Mouse (Mus musculus) adrenal gland, postnatal 25 days (tissue): ENCODE measurements around the gene Sptb. TPM values are rescaled to one million over a fixed set of nuclear protein-coding genes. Genes with fewer than 3 reads are reported as not detected.
A peak's percentile ranks its signal among the peaks of the same experiment; 100 is the strongest.

Experiments used
- DNase-seq: peaks from one replicate; pipeline ENCODE4 v3.0.0; 2021; ENCODE audit warnings: mixed read lengths
- total RNA-seq: library from RNA; stranded (reverse); gene quantifications from 2 replicates; pipeline ENCODE4 v1.2.3, GENCODE M21; 2021

The Sptb gene
- total RNA-seq, 1 experiment from 2014 or later: 60.7 TPM

- no peak for DNase-seq
Observed at GRCm38 (mm10) chr12:76608241-76608640, 102.1 kb downstream of the Sptb start.

- DNase-seq: no peak
Observed at GRCm38 (mm10) chr12:76605837-76606236, 104.5 kb downstream of the Sptb start.

GRCm38 (mm10) chr12:76604546-76604945 lies 105.8 kb downstream of the Sptb start:
- no peak for DNase-seq

- no peak for DNase-seq
Observed at GRCm38 (mm10) chr12:76603779-76604178, 106.6 kb downstream of the Sptb start.

- no peak for DNase-seq
Observed at GRCm38 (mm10) chr12:76598196-76598928, 112.0 kb downstream of the Sptb start.

- DNase-seq: no peak
Observed at GRCm38 (mm10) chr12:76597577-76598100, 112.7 kb downstream of the Sptb start.

- DNase-seq: peak; percentile 62
Observed at GRCm38 (mm10) chr12:76596292-76597023, 113.9 kb downstream of the Sptb start.

- DNase-seq: no peak
Observed at GRCm38 (mm10) chr12:76595830-76596229, 114.5 kb downstream of the Sptb start.

GRCm38 (mm10) chr12:76594556-76594955 lies 115.8 kb downstream of the Sptb start:
- DNase-seq: no peak

- DNase-seq: peak; percentile 88
Observed at GRCm38 (mm10) chr12:76593839-76594322, 116.5 kb downstream of the Sptb start.

- no peak for DNase-seq
Observed at GRCm38 (mm10) chr12:76593254-76593653, 117.1 kb downstream of the Sptb start.

- no peak for DNase-seq
Observed at GRCm38 (mm10) chr12:76592213-76592612, 118.1 kb downstream of the Sptb start.

- no peak for DNase-seq
Observed at GRCm38 (mm10) chr12:76591037-76591436, 119.3 kb downstream of the Sptb start.

GRCm38 (mm10) chr12:76589531-76589930 lies 120.8 kb downstream of the Sptb start:
- DNase-seq: no peak

GRCm38 (mm10) chr12:76587357-76587756 lies 123.0 kb downstream of the Sptb start:
- no peak for DNase-seq

GRCm38 (mm10) chr12:76585028-76585427 lies 125.3 kb downstream of the Sptb start:
- DNase-seq: no peak

GRCm38 (mm10) chr12:76583454-76583853 lies 126.9 kb downstream of the Sptb start:
- no peak for DNase-seq

- peak; percentile 68 for DNase-seq
Observed at GRCm38 (mm10) chr12:76582841-76583240, 127.5 kb downstream of the Sptb start.

- no peak for DNase-seq
Observed at GRCm38 (mm10) chr12:76582139-76582538, 128.2 kb downstream of the Sptb start.

- no peak for DNase-seq
Observed at GRCm38 (mm10) chr12:76579806-76580205, 130.5 kb downstream of the Sptb start.

- DNase-seq: no peak
Observed at GRCm38 (mm10) chr12:76578465-76578864, 131.9 kb downstream of the Sptb start.

- no peak for DNase-seq
Observed at GRCm38 (mm10) chr12:76577858-76578257, 132.5 kb downstream of the Sptb start.

GRCm38 (mm10) chr12:76576806-76577205 lies 133.5 kb downstream of the Sptb start:
- no peak for DNase-seq
